Mouse (Mus musculus) thymus, adult 2 months (tissue): Measurements from ENCODE around the gene Ddah1. TPM values are rescaled to one million over a fixed set of nuclear protein-coding genes. Genes with fewer than 3 reads are reported as not detected.
A peak's percentile ranks its signal among the peaks of the same experiment; 100 is the strongest.

Experiments used
- DNase-seq: peaks from one replicate; pipeline ENCODE4 v3.0.0; 2021
- H3K27ac ChIP-seq: fragments of 200-500 bp; 2 replicates; pipeline ENCODE4 v1.5.1; 2012; ENCODE audit warnings: low read length, control low read depth; ENCODE audit not compliant: control insufficient read depth, insufficient read depth
- H3K27me3 ChIP-seq: fragments of 200-500 bp; 2 replicates; pipeline ENCODE4 v1.6.1; 2012; ENCODE audit warnings: mild to moderate bottlenecking, low read length, moderate library complexity, mixed read lengths; ENCODE audit not compliant: control insufficient read depth, insufficient read depth
- H3K36me3 ChIP-seq: fragments of 200-500 bp; 2 replicates; pipeline ENCODE4 v1.6.1; 2012; ENCODE audit warnings: mild to moderate bottlenecking, low read length, moderate library complexity; ENCODE audit not compliant: control insufficient read depth, insufficient read depth
- H3K4me1 ChIP-seq: fragments of 200-500 bp; replicated peaks from 2 replicates; pipeline ENCODE4 v1.6.1; 2012; ENCODE audit warnings: low read length; ENCODE audit not compliant: control insufficient read depth, insufficient read depth
- H3K4me3 ChIP-seq: fragments of 200-500 bp; 2 replicates; pipeline ENCODE4 v1.5.1; 2012; ENCODE audit warnings: mild to moderate bottlenecking, low read length, control low read depth, moderate library complexity; ENCODE audit not compliant: control insufficient read depth, insufficient read depth
- CTCF ChIP-seq: fragments of 200-500 bp; IDR thresholded peaks from 2 replicates; pipeline ENCODE4 v1.5.1; 2012; ENCODE audit warnings: mild to moderate bottlenecking, control low read depth, low read length, moderate library complexity, borderline replicate concordance; ENCODE audit not compliant: control insufficient read depth, poor library complexity, insufficient read depth; ENCODE audit errors: extremely low read depth
- POLR2A ChIP-seq: fragments of 200-500 bp; IDR thresholded peaks from 2 replicates; pipeline ENCODE4 v1.6.1; 2012; ENCODE audit warnings: mild to moderate bottlenecking, low read length, control low read depth, moderate library complexity; ENCODE audit not compliant: control insufficient read depth, poor library complexity, insufficient read depth; ENCODE audit errors: extremely low read depth
- WGBS: fragments of 180-500 bp; shearing (Covaris S2); methylation state at CpG from one replicate; pipeline ENCODE4 v1.1.7; 2018; 5-methylcytosine and 5-hydroxymethylcytosine counted together
- polyA plus RNA-seq: library from polyadenylated mRNA; depleted of rRNA; stranded (reverse); fragments of >200 nt; gene quantifications from 2 replicates; pipeline ENCODE4 v1.2.3, GENCODE M21; 2012; rRNA removed

Gene Ddah1
- polyA plus RNA-seq, 1 experiment = 2.9 TPM

GRCm38 (mm10) chr3:145939971-145940370 is 181.5 kb downstream of the Ddah1 start:
- H3K27ac ChIP-seq = no peak overlapping the region
- H3K4me3 ChIP-seq = no peak overlapping the region
- no peak for DNase-seq
- TF ChIP-seq POLR2A (no peak), CTCF (no peak)
- peaks cover 12% of the 10 kb centered on the region for H3K4me1 ChIP-seq
- peaks cover 25% of the 10 kb centered on the region for H3K36me3 ChIP-seq
- 92% methylated on average over 4 of the region's 4 CpGs for WGBS
- no peaks in the 10 kb centered on the region for H3K27me3 ChIP-seq

DNA sequence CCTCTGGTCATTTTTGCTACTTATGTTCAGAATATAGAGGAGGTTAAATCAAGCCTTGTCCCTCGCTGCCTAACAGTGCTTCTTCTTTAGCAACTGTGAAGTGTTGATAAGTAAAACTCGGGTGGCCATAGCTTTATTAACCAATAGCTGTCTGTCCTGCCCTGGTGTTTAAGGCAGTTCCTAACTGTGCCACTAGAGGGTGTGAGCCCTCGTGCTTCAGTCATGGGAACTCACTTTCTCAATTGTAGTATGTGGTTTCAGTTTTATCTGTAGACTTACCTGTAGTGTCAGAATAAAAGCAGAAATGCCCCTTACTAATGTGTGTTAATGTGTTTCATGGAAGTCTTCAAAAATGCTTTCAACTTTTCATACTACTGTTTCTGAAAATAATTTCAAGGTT is 183.5 kb downstream of the Ddah1 start:
- Histone ChIP-seq H3K4me1 (peaks cover 12% of the 10 kb centered on the region), H3K4me3 (no peak overlapping the region), H3K27ac (no peak overlapping the region), H3K36me3 (peaks cover 28% of the 10 kb centered on the region), H3K27me3 (no peaks in the 10 kb centered on the region)
- WGBS = 7% methylated on average over 3 of the region's 3 CpGs
- peak; percentile 66 for DNase-seq
- TF ChIP-seq POLR2A (no peak), CTCF (no peak)

Other genes with a start within 250 kb of the Ddah1 start
- gene Znhit6, start 182.5 kb upstream of the Ddah1 start, polyA plus RNA-seq = 2.5 and 3.5 TPM in 2 replicates
- gene Ccn1, start 108.7 kb upstream of the Ddah1 start, polyA plus RNA-seq = 5.8 and 8.1 TPM in 2 replicates
- gene Bcl10, start 164.1 kb downstream of the Ddah1 start, polyA plus RNA-seq = 17.3 and 21.1 TPM in 2 replicates
- gene 2410004B18Rik, start 179.3 kb downstream of the Ddah1 start, polyA plus RNA-seq = 19.2 and 20.6 TPM in 2 replicates
- 3.5 and 4.6 TPM in 2 replicates for gene Syde2, start 229.2 kb downstream of the Ddah1 start, polyA plus RNA-seq